Mouse (Mus musculus): ENCODE measurements around the gene Vmn2r118.

Vmn2r118 gene

GRCm38 (mm10) chr17:55625092-55625491 is at the start of gene Vmn2r118:
TSS of gene Vmn2r118 (minus strand) at chr17:55625192.
- DNase-seq (ENCODE audit: low read depth in 2 of 2, low spot score in 2 of 2), result no peak

GRCm38 (mm10) chr17:55661099-55661498 is 36.1 kb upstream of the Vmn2r118 start:
- DNase-seq (ENCODE audit: low read depth in 2 of 2, low spot score in 2 of 2), result no peak

- DNase-seq (ENCODE audit: low read depth in 2 of 2, low spot score in 2 of 2), result no peak
Measured at GRCm38 (mm10) chr17:55590838-55591237, 34.2 kb downstream of the Vmn2r118 start.

- no peak for DNase-seq (ENCODE audit: low read depth in 2 of 2, low spot score in 2 of 2)
Measured at GRCm38 (mm10) chr17:55561774-55562173, 63.2 kb downstream of the Vmn2r118 start.

- no peak for DNase-seq (ENCODE audit: low read depth in 2 of 2, low spot score in 2 of 2)
Measured at GRCm38 (mm10) chr17:55548476-55548875, 76.5 kb downstream of the Vmn2r118 start.
